Mouse (Mus musculus) heart, postnatal 10 days (tissue): ENCODE measurements around the gene Tesk2. TPM values are rescaled to one million over a fixed set of nuclear protein-coding genes. Genes with fewer than 3 reads are reported as not detected.
A peak's percentile ranks its signal among the peaks of the same experiment; 100 is the strongest.
"Not testable (repeated sequence)": the region's sequence is repeated elsewhere in the genome, so short reads cannot be mapped to it uniquely, and the experiment has no call there.

Experiments
- DNase-seq, 2 experiments: peaks; one replicate each; pipeline ENCODE4 v3.0.0; 2021
- intact Hi-C: fragments of 180-260 bp; cut with DNase I; formaldehyde crosslinking; loops from one replicate; pipeline ENCODE4 v1.15.1; 2025
- total RNA-seq, 2 experiments: library from RNA; stranded (reverse); gene quantifications; 2 replicates each; pipeline ENCODE4 v1.2.3; 2021

The Tesk2 gene
- total RNA-seq = 1 to 10 TPM; 1.7 to 2.1 TPM

- peak; percentile 95 for DNase-seq
- intact Hi-C loops = no loop called here
These were observed at the start of gene Tesk2 for GRCm38 (mm10) chr4:116720343-116721097. TSS of gene Tesk2 (plus strand) at chr4:116720948.

GRCm38 (mm10) chr4:116672785-116673184 is 48.0 kb upstream of the Tesk2 start:
- no peak for DNase-seq

GRCm38 (mm10) chr4:116674761-116675160 is 46.0 kb upstream of the Tesk2 start:
- intact Hi-C loops, DNase-seq: not testable (repeated sequence)

More at GRCm38 (mm10) chr4:116672785-116673184, 48.0 kb upstream of the Tesk2 start:
- intact Hi-C loops = no loop called here

- intact Hi-C loops = no loop called here
- no peak for DNase-seq
These were observed 44.7 kb upstream of the Tesk2 start for GRCm38 (mm10) chr4:116676027-116676426.

GRCm38 (mm10) chr4:116677808-116678207 is 42.9 kb upstream of the Tesk2 start:
- intact Hi-C loops = no loop called here
- DNase-seq = no peak

- intact Hi-C loops = no loop called here
- no peak for DNase-seq
These were observed 41.6 kb upstream of the Tesk2 start for GRCm38 (mm10) chr4:116679141-116679540.

- intact Hi-C loops, DNase-seq: not testable (repeated sequence)
These were observed 40.2 kb upstream of the Tesk2 start for GRCm38 (mm10) chr4:116680521-116680920.

- intact Hi-C loops = loop anchor here (1.0 kb wide), 1 partner anchor 33 kb away; the partner anchor contains the start of gene Akr1a1
These were observed 36.8 kb upstream of the Tesk2 start for GRCm38 (mm10) chr4:116683957-116684356.

GRCm38 (mm10) chr4:116684665-116685064 is 36.1 kb upstream of the Tesk2 start:
- DNase-seq = no peak
- intact Hi-C loops = loop anchor here (1.0 kb wide), 1 partner anchor 33 kb away; the partner anchor contains the start of gene Akr1a1

More at GRCm38 (mm10) chr4:116683957-116684356, 36.8 kb upstream of the Tesk2 start:
- DNase-seq = no peak

- DNase-seq = peak; percentile 97 to 99
- intact Hi-C loops = no loop called here
These were observed 35.2 kb upstream of the Tesk2 start, which contains the start of gene Prdx1 for GRCm38 (mm10) chr4:116685402-116686061. TSS of gene Prdx1 (plus strand) at chr4:116685544.

GRCm38 (mm10) chr4:116687041-116687440 is 33.7 kb upstream of the Tesk2 start:
- intact Hi-C loops = no loop called here
- no peak for DNase-seq

- intact Hi-C loops = no loop called here
These were observed 31.4 kb upstream of the Tesk2 start for GRCm38 (mm10) chr4:116689309-116689876.

GRCm38 (mm10) chr4:116692146-116692545 is 28.6 kb upstream of the Tesk2 start:
- intact Hi-C loops = no loop called here
- no peak for DNase-seq

More at GRCm38 (mm10) chr4:116689309-116689876, 31.4 kb upstream of the Tesk2 start:
- no peak for DNase-seq

- no peak for DNase-seq
- intact Hi-C loops = no loop called here
These were observed 27.0 kb upstream of the Tesk2 start for GRCm38 (mm10) chr4:116693785-116694184.

GRCm38 (mm10) chr4:116698693-116699342 is 21.9 kb upstream of the Tesk2 start:
- intact Hi-C loops = no loop called here
- no peak for DNase-seq

GRCm38 (mm10) chr4:116700964-116701363 is 19.8 kb upstream of the Tesk2 start:
- no peak for DNase-seq
- intact Hi-C loops = loop anchor here (10.0 kb wide), 1 partner anchor 424 kb away; the partner anchor contains the start of genes Btbd19 and Tctex1d4

- intact Hi-C loops = loop anchor here (10.0 kb wide), 1 partner anchor 421 kb away; the partner anchor contains the start of genes Btbd19 and Tctex1d4
- DNase-seq = peak; percentile 70 to 86
These were observed 16.9 kb upstream of the Tesk2 start for GRCm38 (mm10) chr4:116703804-116704203.

GRCm38 (mm10) chr4:116707666-116708065 is 13.1 kb upstream of the Tesk2 start:
- intact Hi-C loops = loop anchor here (10.0 kb wide), 1 partner anchor 417 kb away; the partner anchor contains the start of genes Btbd19 and Tctex1d4
- no peak for DNase-seq

GRCm38 (mm10) chr4:116708201-116708764 is 12.5 kb upstream of the Tesk2 start, which contains the start of the genes Mmachc and Ccdc163:
TSS of gene Mmachc (minus strand) at chr4:116708406.
TSS of gene Ccdc163 (plus strand) at chr4:116708509.
- intact Hi-C loops = loop anchor here (10.0 kb wide), 1 partner anchor 417 kb away; the partner anchor contains the start of genes Btbd19 and Tctex1d4

More at GRCm38 (mm10) chr4:116708201-116708764, 12.5 kb upstream of the Tesk2 start, which contains the start of the genes Mmachc and Ccdc163:
- DNase-seq = peak; percentile 93 to 95
